Mouse (Mus musculus) retina, postnatal 7 days (tissue): ENCODE data around the gene Map1lc3b.

Experiments
- DNase-seq: peaks from one replicate; pipeline ENCODE4 v3.0.0-alpha.2; 2012; ENCODE audit warnings: low read depth, low spot score

Map1lc3b gene

GRCm38 (mm10) chr8:121590203-121591177, at the start of gene Map1lc3b:
Gene Map1lc3b, plus strand, starts transcription at chr8:121590361.
- DNase-seq: peak; percentile 92

DNA sequence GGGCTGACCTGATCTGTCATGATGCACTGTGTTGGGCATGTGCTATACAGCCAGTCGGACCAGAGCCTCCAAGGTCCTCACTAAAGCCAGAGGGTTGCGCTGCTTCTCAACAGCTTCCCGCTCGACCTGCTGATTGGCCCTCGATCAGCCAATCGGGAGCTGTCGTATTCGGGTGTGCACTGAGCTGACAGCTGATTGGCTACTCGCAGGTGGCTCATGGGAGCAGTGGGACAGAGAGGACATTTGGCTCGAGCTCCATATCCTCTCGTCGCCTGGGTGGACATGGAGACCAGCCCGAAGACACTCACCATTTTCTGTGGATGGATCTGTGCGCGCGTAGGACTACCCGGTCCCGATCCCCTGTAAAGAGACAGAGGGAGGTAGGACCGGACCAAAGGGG, 48.3 kb upstream of the Map1lc3b start:
- DNase-seq: no peak

DNA sequence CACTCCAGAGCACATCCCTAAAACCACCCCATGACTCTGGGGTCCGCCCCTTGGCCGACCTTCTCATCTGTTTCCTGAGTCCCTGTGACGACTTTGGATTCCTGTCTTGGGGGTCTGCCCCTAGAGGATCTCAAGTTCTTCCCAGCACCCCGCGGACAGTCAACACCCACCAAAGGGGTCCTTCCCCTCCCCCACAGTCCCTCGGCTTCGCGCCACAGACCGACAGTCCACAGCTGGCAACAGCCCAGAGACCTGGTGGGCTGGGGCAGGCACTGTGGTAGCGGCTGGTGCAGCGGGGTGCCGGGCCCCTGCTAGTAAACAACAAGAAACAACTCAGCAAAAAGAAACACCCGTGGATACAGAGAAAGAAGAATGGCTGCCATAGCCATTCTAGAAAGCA, 47.3 kb upstream of the Map1lc3b start:
- no peak for DNase-seq

GRCm38 (mm10) chr8:121544276-121544785, 45.8 kb upstream of the Map1lc3b start, which contains the start of gene 1700018B08Rik:
Gene 1700018B08Rik, minus strand, starts transcription at chr8:121544320.
- DNase-seq: no peak

DNA sequence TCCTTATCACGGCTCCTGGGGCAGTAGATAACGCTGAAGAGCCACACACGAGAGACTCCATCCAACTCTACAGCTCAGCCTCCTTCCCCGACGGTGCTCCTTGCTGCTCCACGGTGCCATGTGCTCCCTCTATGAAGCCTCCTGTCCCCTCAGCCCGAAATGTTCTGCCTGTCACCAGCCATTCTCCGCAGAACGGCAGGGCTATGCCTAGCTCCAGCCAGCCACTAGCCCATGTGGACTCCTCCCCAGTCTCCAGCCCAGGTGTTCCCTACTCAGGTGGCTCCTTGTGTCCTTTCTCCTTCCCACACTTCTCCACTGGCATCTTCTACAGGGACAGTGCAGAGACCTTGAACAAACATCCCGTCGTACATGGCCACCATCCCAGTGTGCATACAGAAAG, 45.2 kb upstream of the Map1lc3b start:
- DNase-seq: no peak

GRCm38 (mm10) chr8:121547132-121547531, 43.0 kb upstream of the Map1lc3b start:
- peak; percentile 73 for DNase-seq

DNA sequence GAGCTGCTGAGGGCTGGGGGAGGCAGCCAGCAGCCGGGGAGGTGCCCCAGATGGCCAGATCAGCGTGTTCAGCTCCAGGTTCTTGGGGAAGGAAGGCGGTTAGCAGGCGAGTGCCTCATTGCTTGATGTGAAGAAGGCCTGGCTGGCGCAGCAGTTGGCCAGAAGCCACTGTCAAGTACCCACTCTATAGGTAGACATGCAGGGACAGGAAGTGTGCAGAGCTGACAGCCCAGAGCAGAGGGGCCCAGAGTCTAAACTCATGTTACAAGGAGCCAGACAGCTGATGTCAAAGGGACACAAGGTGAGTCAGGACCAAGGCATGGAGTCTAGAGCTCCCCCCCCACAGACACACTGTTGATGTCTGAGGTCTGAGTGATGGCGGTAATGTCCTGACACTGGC, 40.1 kb upstream of the Map1lc3b start:
- no peak for DNase-seq

GRCm38 (mm10) chr8:121551065-121551985, 38.8 kb upstream of the Map1lc3b start:
- no peak for DNase-seq

GRCm38 (mm10) chr8:121552506-121552905, 37.7 kb upstream of the Map1lc3b start:
- no peak for DNase-seq

- DNase-seq: no peak
These were observed 36.2 kb upstream of the Map1lc3b start for GRCm38 (mm10) chr8:121553831-121554475.

DNA sequence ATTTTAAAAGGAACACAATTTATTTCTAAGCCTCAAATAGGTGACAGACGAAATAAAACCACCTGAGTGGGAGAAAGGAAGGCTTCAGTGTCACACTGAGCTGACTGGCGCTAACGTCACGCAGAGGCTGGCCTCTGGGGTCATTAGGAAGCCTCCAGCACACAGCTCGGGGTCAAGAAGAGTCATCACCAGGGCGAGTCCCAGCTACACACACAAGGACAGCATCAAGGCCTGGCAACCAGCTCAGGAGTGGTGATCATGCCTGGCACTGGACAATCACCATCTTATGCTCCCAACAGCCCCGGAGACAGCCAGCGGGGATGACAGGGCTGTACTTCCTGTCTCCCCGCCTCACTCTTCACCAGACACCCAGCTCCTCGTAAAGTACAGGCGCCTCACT, 32.4 kb upstream of the Map1lc3b start:
- no peak for DNase-seq

- no peak for DNase-seq
These were observed 31.6 kb upstream of the Map1lc3b start for GRCm38 (mm10) chr8:121558538-121558937.

GRCm38 (mm10) chr8:121559801-121560200, 30.4 kb upstream of the Map1lc3b start:
- DNase-seq: no peak

GRCm38 (mm10) chr8:121560432-121561100, 29.6 kb upstream of the Map1lc3b start:
- DNase-seq: no peak

- no peak for DNase-seq
These were observed 28.4 kb upstream of the Map1lc3b start for GRCm38 (mm10) chr8:121561636-121562345.

DNA sequence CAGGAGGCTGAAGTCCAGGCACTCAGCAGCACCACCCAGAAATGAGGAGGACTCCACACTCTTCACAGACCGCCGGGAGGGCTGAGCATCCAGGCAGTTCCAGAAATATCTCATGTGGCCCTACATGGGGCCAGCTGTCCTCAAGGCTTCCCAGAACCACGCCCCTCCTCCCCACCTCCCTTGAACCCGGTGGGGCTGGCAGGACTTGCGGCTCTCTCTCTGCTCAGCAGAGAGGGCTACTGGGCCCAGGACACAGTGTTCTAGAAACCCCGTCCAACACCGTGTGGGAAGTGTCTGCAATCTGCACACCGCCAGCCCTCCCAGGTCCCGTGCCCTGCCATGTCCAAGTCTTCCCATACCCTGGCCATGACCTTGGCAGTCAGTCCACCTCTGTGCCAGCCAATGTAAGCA, 27.2 kb upstream of the Map1lc3b start:
- no peak for DNase-seq

DNA sequence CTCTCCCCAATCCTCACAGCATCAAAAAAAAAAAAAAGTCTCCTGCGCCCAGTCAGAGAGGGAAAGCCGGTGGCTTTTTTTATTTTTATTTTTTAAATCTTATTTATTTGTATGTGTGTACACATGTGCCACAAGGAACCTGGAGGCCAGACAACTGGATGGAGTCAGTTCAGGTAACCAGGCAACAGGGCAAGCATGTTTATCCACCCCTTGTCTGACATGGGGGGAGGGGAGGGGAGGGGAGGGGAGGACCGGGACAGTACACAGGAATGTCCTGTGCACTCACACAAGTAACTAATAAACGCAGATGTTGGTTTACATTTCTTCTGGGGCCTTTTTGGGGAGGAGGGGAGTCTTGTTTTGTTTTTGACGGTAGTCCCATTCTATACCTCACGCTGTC, 26.5 kb upstream of the Map1lc3b start:
- DNase-seq: no peak

GRCm38 (mm10) chr8:121568321-121568720, 21.8 kb upstream of the Map1lc3b start:
- DNase-seq: no peak

DNA sequence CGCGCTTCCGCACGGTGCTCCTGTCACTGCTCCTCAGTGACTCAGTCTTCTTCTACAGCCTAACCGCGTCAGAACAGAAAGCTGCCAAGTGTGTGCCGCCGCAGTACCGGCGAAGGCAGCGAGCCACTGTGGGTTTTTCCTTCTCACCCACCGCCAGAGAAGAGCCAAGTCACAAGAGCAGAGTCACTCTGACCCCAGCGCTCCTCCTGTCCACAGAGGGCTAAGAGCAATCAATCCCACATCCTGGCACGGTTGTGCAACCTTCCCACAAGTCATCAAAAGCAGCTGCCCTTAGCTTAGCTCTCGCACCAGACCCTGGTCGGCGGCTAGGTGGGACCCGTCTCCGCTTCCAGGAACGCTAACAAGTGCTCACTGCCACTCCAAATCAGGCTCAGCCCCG, 19.8 kb upstream of the Map1lc3b start:
- DNase-seq: no peak

- DNase-seq: no peak
These were observed 19.4 kb upstream of the Map1lc3b start for GRCm38 (mm10) chr8:121570801-121571200.
